Mouse (Mus musculus): Measurements from ENCODE around the gene Gm5128. TPM values are rescaled to one million over a fixed set of nuclear protein-coding genes. Genes with fewer than 3 reads are reported as not detected.
"Not testable (repeated sequence)": the region's sequence is repeated elsewhere in the genome, so short reads cannot be mapped to it uniquely, and the experiment has no call there.

Gm5128 gene
- total RNA-seq (2021), result not detected
- long read RNA-seq, result 0 reads

- not testable (repeated sequence) for DNase-seq (ENCODE audit: low spot score in 2 of 2)
These were observed at the start of gene Gm5128 for GRCm38 (mm10) chrX:135372984-135373383. Gene Gm5128, plus strand, starts transcription at chrX:135373284.

GRCm38 (mm10) chrX:135360685-135361084 is 12.4 kb upstream of the Gm5128 start:
- DNase-seq (ENCODE audit: low spot score in 2 of 2), result not testable (repeated sequence)

DNA sequence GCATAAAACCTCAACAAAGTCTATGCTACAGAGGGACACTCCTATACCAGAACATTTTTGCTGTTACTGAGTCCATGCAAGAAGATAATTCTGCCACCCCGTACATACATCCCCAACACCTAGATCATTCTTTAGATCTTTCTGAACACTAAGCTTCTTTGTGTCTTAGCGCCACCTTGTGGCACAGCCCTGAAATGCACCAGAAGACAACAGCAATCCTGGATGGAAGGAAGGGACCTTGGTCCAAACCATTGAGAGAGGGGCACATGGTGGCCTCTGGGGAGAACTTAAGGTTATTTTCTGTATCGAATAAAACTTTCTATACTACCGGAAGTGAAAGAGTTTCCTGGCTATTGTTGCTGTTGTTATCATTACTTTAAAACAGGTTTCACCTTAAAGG is 11.1 kb upstream of the Gm5128 start:
- not testable (repeated sequence) for DNase-seq (ENCODE audit: low spot score in 2 of 2)

GRCm38 (mm10) chrX:135403578-135403977 is 30.5 kb downstream of the Gm5128 start:
- DNase-seq (ENCODE audit: low spot score in 2 of 2), result not testable (repeated sequence)

DNA sequence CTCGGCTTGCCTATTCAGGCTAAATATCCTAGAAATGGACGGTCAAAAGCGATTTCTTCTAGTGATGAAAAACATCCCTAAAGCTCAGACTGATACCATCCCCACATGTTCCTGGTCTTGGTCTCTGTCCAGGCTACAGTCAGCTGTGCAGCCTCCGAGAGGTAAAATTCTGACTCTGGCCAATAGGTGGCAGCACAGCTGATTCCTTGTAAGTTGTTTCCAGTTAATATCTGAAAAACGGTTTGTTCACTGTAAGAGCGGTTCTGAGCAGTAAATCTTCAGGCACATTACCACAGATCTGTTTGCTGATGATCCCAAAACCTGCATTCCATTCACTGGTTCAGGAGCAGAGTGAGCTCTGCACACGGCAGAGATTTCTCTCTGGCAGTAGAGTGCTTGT is 48.1 kb downstream of the Gm5128 start:
- not testable (repeated sequence) for DNase-seq (ENCODE audit: low spot score in 2 of 2)

DNA sequence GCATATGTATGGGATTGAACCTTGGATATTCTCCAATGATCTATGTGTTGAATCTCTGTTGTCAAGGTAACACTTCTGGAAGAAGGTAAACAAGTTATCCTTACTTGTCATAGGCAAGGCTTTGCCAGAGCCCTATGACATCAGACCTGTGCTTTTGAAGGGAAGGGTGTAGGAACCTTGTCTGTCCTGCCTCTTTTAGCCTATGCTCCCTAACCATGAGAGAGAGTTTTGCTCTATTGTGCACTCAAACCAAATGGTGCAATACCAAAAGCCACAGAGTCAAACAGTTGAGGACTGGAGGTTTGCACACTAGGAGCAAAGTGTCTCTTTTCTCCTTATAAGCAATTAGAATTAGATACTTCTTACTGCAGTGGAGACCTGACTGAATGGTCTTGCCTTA is 48.7 kb downstream of the Gm5128 start:
- not testable (repeated sequence) for DNase-seq (ENCODE audit: low spot score in 2 of 2)

GRCm38 (mm10) chrX:135422473-135422872 is 49.4 kb downstream of the Gm5128 start:
- not testable (repeated sequence) for DNase-seq (ENCODE audit: low spot score in 2 of 2)

Other genes with a start within 250 kb of the Gm5128 start
- not detected for gene Gm15023, start 195.7 kb upstream of the Gm5128 start, total RNA-seq (2021)
- 100 to 1,000 TPM in 1 of 2 experiments, 10 to 100 TPM in 1; 96.0 to 126 TPM for gene Tceal6, start 162.6 kb upstream of the Gm5128 start, total RNA-seq (2021)
- not detected for gene Pramel3, start 71.0 kb upstream of the Gm5128 start, total RNA-seq (2021)
- gene Gm7903, start 60.6 kb downstream of the Gm5128 start, total RNA-seq (2021), result not detected
- not detected for gene AV320801, start 121.3 kb downstream of the Gm5128 start, total RNA-seq (2021)
- gene Nxf7, start 225.5 kb downstream of the Gm5128 start, total RNA-seq (2021), result not detected

All from layer of hippocampus, adult 18-20 months (tissue).